Mouse (Mus musculus) c-Kit-positive CD71-positive TER-119-negative erythroid progenitor cells, embryonic 14.5 days (primary cell): ENCODE measurements around the gene Exoc3.

Experiments
- DNase-seq: peaks from one replicate; pipeline ENCODE4 v3.0.0-alpha.2; 2013; ENCODE audit warnings: low read depth

The Exoc3 gene

DNA sequence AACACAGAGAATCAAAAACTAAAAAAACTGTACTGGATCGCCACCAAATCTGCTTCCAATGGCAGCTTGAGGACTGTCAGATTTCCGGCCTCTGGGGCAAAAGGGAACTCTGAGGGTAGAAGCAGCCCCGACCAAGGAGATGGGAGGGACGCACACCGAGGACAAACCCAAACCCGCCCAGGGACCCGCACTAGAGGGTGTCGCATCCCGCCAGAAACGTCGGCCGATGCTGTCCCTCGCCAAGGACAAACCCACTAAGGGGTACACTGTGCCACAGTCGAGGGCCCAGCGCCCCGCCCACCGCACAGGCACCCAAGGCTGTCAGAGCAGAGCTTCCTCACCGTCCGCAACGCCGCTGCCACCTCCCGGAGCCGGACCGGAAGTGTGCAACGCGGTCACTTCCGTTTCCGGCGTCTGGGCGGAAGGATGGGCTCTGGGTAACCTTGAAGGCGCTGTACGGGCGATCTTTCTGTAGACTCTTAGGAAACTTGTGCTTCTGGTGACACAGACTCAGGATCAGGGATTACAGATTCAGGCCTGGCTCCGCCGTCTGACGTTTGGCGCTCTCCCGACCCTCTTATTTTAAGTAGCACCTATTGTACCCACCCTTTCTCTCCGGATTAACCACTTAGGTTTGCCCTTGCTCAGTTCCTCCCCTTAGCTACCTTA, at the start of gene Exoc3:
Exoc3 (minus strand) TSS at position 416 of the 669 bp plus-strand sequence.
- peak; percentile 85 for DNase-seq

DNA sequence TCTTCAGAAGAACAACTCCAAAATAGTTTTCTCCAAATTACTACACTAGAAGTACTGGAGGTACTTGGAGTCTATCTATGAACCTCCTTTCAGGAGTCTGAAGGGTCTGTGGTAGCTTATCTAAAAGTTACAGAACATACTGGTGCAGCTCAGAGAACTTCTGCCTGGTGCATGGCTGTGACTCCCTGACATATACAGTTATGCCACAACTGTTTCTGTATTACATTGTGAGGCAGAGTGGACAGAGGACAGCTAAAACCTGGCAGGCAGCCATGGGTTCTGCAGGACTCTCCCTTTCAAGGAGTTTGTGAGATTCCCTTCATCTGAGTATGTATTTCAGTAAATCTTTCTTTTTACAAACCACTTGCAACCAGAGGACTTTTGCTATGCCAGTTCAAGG, 38.0 kb upstream of the Exoc3 start:
- peak; percentile 24 for DNase-seq

DNA sequence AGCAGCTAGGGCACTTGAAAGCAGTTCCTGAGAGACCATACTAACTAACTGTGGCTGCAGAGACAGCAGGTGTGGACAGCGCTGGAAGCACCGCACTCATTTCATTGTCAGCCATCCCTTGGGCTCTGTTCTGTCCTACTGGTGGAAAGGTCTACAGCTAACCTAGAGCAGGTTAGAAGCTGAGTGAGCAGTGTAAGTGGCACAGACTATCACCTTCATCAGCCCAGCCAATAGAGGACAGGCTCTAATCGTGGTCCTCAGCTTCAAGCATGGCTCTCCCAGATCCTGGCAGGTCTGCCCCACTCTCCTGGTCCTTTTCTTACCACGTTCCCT, 37.3 kb upstream of the Exoc3 start:
- DNase-seq = no peak

DNA sequence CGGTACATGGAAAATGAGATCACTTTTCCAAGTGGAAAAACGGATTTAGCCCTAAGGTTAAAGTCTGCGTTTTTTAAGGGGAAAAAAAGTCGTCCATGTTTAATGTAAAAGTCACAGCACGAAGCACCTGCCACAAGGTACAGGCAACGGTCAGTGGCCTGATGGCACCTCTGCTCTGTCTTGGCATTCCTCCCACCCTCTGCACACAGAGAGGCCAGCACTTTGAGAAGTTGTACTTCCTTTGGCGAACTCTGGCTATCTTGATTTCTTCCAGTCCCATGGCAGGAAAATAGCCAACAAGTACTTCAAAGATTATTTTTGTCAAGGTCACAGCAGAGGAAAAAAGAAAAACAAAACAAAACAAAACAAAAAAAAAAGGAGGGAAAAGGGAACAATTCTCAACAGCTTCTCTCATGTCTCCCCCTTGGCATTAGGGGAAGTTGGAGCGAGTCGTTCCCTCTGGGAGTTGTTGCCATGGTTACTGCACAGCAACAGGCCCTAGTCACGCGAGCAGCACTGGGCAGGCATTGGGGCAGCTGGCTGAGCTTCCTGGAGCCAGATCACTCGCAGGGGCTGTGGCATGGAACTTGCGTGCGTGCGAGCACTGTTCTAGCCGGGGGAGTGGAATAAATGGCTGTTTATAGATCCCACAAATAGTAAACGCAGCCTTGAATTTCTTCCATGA, 36.8 kb upstream of the Exoc3 start:
- DNase-seq = no peak

DNA sequence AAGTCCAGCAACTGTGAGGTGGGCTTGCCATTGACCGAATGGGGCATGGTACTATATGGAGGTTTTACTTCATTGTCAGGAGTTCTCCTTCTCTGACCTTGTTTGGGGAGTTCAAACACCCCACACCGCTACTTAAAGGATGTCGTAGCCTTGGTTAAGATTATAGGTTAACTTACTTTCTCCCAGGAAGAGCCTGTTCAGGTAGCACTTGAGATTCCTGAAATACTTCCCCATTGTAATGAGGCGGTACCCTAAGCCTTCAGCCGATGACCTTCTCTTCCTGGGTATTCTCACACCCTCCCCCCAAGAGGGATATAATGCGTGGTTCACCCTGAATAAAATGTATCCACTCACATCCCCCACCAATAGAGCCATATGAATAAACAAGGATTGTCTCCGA, 29.0 kb upstream of the Exoc3 start:
- no peak for DNase-seq

DNA sequence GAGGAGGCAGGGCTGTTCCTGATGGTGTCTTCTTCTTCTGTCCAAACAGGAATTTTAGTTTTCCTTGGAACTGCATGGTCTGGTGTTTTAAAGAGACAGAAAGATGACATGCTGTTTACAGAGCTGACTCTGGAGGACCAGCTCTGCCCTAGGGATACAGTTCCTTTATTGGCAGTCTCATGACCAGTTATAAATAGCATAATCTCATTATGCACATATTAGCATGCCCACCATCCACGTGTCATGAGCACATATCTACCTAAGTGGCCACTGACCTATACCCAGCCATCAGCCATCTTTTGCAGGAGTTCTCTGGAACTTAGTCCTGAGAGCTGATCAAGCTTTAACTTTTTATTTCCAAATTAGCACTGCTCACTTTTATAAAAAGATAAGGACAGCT, 12.1 kb upstream of the Exoc3 start:
- no peak for DNase-seq

DNA sequence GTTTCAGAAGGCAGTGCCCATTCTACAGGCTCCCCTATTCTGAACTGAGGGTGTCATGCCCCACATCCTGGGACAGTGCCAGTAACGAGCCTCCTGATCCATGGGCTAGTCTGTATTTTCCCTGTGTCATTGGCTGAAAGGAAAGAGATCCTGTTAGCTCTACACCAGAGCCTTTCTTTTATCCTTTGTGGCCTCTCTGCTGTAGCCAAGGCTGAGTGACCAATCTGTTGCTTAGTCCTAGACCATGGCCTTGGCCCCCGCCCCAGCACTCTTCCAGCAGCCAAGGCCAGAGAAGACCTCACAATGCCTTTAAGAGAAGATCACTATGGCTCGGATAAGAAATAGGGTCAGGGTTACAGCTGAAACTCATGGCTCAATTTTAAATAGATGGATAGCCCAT, 9.9 kb upstream of the Exoc3 start:
- DNase-seq = no peak

DNA sequence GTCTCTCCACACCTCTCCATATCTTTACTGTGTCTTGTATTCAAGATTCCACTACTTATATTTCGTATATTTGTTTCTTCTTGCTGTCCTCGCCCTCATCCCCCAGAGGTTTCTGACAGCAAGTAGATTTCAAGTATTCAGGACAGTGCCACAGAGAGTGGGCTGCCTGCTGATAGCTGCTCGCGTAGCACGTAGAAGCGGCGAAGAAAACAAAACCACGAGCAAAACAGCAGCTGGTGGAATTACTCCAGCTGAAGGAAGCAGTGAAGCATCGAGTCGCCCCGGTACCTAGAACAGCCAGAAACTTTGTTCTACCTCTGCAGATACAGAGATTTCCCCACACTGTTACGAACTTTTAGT, 434 bp upstream of the Exoc3 start:
- no peak for DNase-seq

DNA sequence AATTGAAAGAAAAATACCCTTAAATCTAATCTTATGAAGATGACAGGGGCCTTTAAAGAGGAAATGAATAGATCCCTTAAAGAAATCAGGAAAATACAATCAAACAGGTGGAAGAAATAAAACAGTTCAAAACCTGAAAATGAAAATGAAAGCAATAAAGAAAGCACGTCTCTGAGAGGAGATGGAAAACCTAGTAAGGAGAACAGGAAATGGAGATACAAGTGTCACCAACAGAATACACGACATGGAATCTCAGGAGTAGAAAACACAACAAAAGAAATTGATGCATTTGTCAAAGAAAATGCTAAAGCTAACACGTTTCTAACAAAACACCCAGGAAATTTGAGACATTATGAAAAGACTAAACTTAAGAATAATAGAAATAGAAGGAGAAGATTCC, 12.1 kb downstream of the Exoc3 start:
- DNase-seq = no peak

DNA sequence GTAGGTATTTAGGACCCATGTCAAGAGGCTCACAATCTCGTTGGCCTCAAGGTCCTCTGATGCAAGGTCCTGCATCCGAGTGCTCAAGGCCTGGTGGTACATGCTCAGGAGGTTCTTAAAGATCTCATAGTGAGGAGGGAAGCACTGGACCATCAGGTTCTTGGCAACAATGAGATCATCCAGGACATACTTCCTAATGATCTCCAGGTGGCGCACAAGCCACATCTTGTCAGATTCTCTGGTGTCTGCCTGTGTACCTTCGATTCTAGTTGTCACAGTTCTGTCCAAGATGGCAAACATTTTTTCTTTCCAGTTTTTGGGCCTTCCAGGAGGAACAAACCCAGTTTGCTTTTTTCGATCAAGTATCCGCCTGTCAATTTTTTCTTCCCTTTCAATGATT, 15.9 kb downstream of the Exoc3 start:
- DNase-seq = peak; percentile 21

DNA sequence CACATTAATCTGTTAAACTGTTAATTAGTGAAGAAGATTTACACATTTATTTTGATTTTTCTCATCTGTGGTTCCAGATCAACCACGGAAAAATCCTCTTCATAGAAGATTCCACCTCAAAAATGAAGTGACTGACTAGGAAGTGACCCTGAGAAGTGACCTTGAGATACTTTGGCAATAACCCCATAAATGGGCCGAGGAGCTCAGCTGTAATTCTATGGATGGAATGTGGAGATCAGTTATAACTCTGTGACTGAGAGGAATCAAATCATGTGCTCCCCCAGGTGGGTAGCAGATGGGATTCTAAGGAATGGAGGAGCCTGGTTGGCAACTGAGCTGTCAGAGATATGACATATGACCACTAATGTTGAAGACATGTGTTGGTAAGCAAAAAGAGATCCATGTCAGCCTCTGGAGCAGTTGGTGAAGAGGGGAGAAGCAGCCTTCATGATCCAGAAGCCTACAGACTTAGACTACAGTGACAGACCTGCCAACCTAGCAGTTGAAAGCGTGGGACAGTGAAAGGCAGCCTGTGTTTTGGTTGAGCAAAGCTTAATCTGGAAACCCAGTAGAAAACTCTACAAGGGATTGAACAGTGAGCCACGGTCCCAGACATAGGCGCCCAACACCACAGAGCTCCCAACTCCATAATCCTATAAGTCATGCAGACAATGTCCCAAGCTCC, 25.4 kb downstream of the Exoc3 start:
- no peak for DNase-seq

DNA sequence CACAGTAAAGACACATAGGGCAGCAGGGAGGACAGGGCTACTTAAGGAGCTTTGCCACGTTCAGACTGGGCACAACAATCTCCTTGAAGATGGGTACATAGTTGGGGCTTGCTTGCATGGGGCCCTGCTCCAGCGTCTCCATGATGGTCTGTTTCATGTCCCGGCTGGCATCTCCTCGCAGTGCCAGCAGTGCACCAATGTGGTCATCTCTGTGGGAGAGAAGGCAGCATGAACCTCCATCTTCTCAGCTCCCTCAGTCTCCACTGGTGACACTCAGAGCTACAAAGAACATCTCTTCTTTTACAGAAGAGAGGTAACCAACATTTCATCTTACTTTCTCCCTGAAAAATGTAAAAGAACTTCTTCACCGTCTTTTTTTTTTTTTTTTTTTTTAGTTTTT, 36.5 kb downstream of the Exoc3 start:
- DNase-seq = no peak

DNA sequence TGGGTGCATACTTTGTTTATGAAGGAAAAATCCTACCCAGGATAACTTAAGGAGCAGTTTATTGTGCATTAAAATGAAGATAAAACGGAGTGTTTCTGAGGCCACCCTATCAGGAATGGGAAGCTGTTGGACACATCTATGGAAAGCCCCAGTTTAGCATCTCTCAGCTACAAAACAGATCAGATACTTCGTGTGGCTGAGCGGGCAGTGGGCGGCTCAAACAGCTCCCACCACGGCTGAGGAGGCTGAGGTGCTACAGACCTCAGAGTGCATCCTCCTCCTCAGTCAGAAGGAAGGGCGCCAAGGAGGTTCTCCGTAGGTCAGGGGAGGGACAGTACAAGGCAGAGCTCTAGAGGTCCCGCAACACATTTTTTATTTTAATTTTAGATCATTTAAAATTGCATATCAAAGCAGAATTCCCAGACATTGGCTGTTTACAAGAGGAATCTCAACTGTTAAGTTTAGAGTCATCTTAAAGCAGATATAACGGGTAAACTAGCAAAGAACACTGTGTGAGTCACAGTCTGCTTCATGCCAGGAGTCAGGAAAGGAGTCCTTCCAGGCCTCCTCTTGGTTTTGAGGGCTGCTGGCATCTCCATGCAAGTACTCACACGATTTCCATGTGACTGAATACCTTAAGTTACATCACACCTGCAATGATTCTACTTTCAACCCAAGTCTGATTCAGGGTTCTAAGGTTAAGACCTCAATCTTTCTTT, 38.9 kb downstream of the Exoc3 start:
- DNase-seq = no peak

DNA sequence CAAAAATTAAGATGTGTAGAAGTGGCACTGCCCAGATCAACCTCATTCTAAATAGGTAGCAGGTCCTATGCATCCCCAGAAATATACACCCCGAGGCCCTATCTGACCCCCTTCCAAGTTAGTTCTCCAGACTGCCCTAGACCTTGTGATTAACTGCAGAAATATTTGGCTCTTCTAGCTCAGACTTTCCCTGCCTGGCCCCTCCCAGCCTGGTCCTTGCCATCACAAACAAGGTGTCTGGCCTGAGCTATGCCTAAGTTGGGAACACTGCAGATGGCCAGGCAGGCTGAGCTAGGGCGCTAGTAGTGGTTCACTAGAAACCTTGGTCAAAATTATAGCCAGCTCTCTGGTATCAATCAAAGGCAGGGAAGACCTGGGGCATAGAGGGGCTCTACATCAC, 41.0 kb downstream of the Exoc3 start:
- no peak for DNase-seq

DNA sequence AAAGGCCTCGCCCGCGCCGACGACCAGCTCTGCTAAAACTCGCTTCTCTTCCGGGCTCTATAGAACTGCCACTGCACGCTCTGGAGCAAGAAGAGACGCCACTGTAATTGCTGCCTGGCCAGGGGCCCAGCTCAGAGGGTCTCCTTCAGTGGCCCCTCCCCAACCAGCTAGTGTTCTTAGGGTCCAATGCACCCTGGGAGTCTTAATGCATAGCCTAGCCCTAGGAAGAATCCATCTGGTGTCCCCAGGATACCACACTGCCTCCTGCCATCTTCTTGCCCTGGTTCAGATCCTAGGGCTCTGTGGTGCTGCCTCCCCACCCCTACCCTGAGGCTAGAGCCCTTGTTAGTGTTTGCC, 41.5 kb downstream of the Exoc3 start:
- no peak for DNase-seq

DNA sequence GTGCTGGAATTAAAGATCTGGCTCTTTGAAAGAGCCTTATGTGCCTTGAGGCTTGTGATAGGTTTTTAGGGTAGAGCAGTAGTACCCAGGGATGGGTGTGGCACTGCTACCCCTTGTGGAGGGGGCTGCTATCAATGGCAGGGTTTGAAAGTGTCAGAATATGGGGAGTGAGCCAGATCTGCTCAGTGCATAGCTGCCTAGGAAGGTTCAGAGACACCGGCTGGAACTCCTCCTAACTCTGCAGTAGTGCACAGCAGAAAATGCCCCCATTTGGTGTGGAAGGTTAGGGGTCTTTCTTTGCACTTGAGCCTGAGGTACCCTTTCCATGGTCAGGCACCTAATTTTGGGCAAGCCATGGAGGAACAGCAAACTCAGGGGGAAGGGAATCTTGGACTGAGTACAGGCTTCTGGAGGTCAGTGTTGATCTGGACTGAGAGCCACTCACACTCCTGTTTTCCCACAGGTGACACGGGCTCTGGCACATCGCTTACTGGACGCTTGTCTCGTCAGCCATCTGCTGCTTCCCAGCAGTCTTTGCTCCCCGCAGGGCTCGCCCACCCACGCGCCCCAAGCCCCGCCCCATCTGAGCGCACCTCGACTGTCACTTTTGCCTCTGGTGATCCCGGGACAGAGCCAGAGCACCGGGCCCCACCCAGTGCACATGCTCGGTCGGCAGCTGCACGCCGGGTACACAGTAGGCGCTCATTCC, 42.0 kb downstream of the Exoc3 start:
- peak; percentile 55 for DNase-seq

DNA sequence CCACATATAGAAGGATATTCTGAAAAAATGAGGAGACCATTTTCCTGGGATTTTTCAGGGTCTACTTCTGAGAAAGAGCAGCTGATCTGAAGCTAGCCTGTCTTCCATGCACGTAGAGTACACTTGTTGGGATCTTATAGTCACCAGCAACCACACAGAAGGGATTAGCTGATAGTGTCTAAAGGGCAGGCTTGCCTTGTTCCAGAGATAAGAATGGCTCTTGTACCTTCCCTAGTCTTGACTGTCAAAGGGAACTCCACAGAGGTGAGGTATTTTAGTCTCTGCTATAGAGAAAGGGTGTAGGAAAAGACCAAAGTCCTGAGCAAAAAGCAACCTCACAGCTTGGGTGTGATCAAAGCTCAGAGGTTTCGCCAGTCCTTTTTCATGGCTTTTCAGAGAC, 61.2 kb downstream of the Exoc3 start:
- peak; percentile 40 for DNase-seq

DNA sequence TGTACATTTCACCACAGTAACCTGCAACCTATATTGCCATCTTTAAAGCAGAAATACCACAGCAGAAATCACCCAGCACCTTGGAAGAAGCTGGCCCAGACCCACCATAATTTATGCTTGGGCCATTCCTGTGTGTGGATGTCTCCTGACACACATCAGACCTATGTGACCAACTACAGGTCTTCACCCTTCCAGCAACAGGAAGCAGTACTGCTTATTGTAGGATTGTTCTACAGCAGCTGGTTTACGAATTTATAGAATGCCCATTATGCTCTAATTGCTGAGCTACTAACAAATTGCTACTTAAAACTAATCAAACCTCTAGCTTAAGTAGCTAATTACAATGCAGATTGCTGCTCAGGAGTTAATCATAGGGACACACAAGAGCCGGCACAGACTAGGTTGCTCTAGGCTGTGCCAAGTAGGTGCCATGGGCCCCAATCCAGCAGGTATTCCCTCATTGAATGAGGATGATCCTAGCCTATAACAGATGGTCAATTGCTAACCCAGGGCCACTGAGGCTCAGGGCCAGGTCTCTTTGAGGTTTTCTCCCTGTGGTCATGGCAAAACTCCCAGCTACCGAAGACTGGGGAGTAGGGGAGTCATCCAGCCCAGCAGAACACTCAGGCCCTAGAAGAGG, 62.4 kb downstream of the Exoc3 start:
- no peak for DNase-seq

DNA sequence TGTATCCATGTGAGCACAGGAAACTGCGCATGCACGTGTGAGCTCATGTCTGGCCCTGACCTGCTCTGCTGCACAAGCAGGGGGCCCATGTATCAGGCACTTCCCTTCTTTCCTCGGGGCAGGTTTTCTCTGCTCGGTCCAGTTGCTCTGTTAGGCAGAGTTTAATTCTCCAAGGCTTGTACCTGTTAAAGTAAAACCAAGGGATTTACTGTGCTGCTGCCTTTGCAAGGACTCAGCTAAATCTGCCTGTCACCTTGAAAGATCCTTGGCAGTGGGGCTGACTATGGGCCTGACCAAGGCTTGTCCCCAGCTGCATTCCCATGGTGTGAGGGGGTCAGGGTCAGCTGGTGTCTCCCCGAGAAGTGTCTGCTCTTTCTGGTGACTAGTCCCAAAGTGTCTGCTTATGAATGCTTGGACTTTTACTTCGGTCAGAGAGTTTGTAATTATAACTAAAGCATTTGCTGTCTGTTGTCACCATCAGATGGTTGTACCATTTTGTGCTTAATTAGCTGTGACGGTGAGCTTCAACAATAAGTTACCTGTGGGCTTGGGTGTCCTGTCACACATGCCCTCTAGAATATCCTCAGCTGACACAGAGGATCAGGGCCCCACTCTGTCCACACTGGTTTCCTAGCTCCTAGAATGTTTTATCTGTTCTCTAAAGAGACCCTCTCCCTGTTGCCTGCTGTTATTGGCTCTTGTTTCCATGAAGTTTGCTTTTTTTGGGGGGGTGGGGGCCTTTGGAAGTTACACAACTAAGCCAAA, 64.2 kb downstream of the Exoc3 start:
- no peak for DNase-seq

DNA sequence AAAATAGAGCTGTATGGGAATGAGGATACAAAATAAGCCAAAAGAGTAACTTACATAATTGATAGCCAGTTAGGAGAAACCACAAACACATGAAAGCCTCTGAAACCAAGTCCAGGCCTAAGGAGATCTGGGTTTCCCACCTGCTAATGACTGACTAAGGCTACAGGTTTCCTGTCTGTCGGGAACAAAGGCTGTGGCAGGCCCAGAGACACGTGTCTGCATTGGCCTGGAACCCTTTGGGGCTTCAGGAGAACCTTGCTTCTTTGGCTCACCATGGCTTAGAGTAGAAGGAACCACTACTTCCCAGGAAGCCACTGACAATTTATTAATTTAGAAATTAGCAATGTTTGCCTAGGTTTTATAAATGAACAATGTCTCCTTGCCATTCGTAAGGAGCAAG, 65.2 kb downstream of the Exoc3 start:
- DNase-seq = no peak

DNA sequence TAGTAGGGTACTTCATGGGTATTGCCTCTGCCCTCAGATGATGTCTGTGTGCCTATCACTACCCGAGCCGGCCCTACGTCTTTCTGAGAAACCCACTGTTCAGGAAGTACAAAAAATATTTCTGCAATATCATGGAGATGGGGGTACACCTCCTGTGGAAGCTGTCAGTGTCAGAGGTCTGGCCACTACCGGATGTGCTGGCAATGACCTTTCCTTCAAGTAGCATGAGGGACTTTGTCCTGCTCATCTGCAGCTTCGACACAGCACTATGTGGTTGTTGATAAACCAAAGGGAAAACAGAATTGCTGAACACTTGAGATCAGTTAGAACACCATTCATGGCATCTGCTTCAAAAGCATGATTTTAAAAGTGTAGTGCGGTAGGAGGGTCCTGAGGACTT, 67.7 kb downstream of the Exoc3 start:
- DNase-seq = no peak
